Mouse (Mus musculus) testis, adult 2 months (tissue): Measurements from ENCODE around the gene Gipr. TPM values are rescaled to one million over a fixed set of nuclear protein-coding genes. Genes with fewer than 3 reads are reported as not detected.
A peak's percentile ranks its signal among the peaks of the same experiment; 100 is the strongest.

ENCODE experiments used
- H3K27ac ChIP-seq: fragments of 200-500 bp; 2 replicates; pipeline ENCODE4 v1.5.1; 2012; ENCODE audit warnings: low read depth, low read length; ENCODE audit not compliant: control insufficient read depth, insufficient read depth
- H3K27me3 ChIP-seq: fragments of 200-500 bp; 2 replicates; pipeline ENCODE4 v1.6.1; 2012; ENCODE audit warnings: mild to moderate bottlenecking, low read length, moderate library complexity; ENCODE audit not compliant: control insufficient read depth, insufficient read depth
- H3K36me3 ChIP-seq: fragments of 200-500 bp; 2 replicates; pipeline ENCODE4 v1.6.1; 2012; ENCODE audit warnings: mild to moderate bottlenecking, low read length; ENCODE audit not compliant: control insufficient read depth, insufficient read depth
- H3K4me1 ChIP-seq: fragments of 200-500 bp; 2 replicates; pipeline ENCODE4 v1.6.1; 2012; ENCODE audit warnings: low read length; ENCODE audit not compliant: control insufficient read depth, insufficient read depth
- H3K4me3 ChIP-seq: fragments of 200-500 bp; 2 replicates; pipeline ENCODE4 v1.5.1; 2012; ENCODE audit warnings: low read depth, mild to moderate bottlenecking, low read length, moderate library complexity, mixed read lengths; ENCODE audit not compliant: control insufficient read depth
- CTCF ChIP-seq: fragments of 200-500 bp; IDR thresholded peaks from 2 replicates; pipeline ENCODE4 v1.5.1; 2012; ENCODE audit warnings: low read depth, mild to moderate bottlenecking, inconsistent platforms, low read length, moderate library complexity; ENCODE audit not compliant: control insufficient read depth, insufficient read depth, insufficient replicate concordance
- POLR2A ChIP-seq: fragments of 200-500 bp; IDR thresholded peaks from 2 replicates; pipeline ENCODE4 v1.6.1; 2012; ENCODE audit warnings: low read depth, mild to moderate bottlenecking, inconsistent platforms, low read length, moderate library complexity; ENCODE audit not compliant: control insufficient read depth
- polyA plus RNA-seq: library from polyadenylated mRNA; depleted of rRNA; stranded (reverse); fragments of >200 nt; gene quantifications from 2 replicates; pipeline ENCODE4 v1.2.3, GENCODE M21; 2012

Gipr gene
- polyA plus RNA-seq, 1 experiment, result 24.3 TPM

GRCm38 (mm10) chr7:19194676-19195075 lies 28.7 kb upstream of the Gipr start:
- H3K4me1 ChIP-seq, result no peaks in the 10 kb centered on the region; the same call in 1 of the 2 replicates
- H3K27me3 ChIP-seq, result no peaks in the 10 kb centered on the region
- H3K36me3 ChIP-seq, result no peaks in the 10 kb centered on the region
- H3K27ac ChIP-seq, result no peak overlapping the region
- TF ChIP-seq CTCF, result peak; percentile 73; the same call in 1 of the 2 replicates
- no peak for TF ChIP-seq POLR2A
- H3K4me3 ChIP-seq, result no peak overlapping the region

GRCm38 (mm10) chr7:19184758-19185157 lies 18.8 kb upstream of the Gipr start:
- Histone ChIP-seq H3K4me1 (peaks cover 11% of the 10 kb centered on the region), H3K4me3 (no peak overlapping the region), H3K27ac (no peak overlapping the region), H3K36me3 (no peaks in the 10 kb centered on the region), H3K27me3 (no peaks in the 10 kb centered on the region; the same call in 1 of the 2 replicates)
- TF ChIP-seq POLR2A (no peak), CTCF (no peak)

GRCm38 (mm10) chr7:19184250-19184649 lies 18.3 kb upstream of the Gipr start:
- TF ChIP-seq CTCF, result no peak
- no peak for TF ChIP-seq POLR2A
- no peak overlapping the region for H3K27ac ChIP-seq
- H3K4me1 ChIP-seq, result peaks cover 17% of the 10 kb centered on the region
- H3K27me3 ChIP-seq, result peaks cover 3% of the 10 kb centered on the region
- no peaks in the 10 kb centered on the region for H3K36me3 ChIP-seq
- no peak overlapping the region for H3K4me3 ChIP-seq

GRCm38 (mm10) chr7:19180862-19181429 lies 15.0 kb upstream of the Gipr start:
- H3K4me1 ChIP-seq, result peaks cover 41% of the 10 kb centered on the region
- no peaks in the 10 kb centered on the region for H3K36me3 ChIP-seq
- TF ChIP-seq POLR2A (no peak), CTCF (no peak)
- H3K27me3 ChIP-seq, result peaks cover 7% of the 10 kb centered on the region
- H3K27ac ChIP-seq, result no peak overlapping the region
- H3K4me3 ChIP-seq, result peak overlapping the region; percentile 81

GRCm38 (mm10) chr7:19179936-19180335 lies 14.0 kb upstream of the Gipr start:
- Histone ChIP-seq H3K4me3 (peak overlapping the region; percentile 79), H3K27me3 (peaks cover 7% of the 10 kb centered on the region), H3K4me1 (peaks cover 41% of the 10 kb centered on the region), H3K27ac (no peak overlapping the region), H3K36me3 (no peaks in the 10 kb centered on the region)
- TF ChIP-seq POLR2A, result no peak
- TF ChIP-seq CTCF, result no peak

GRCm38 (mm10) chr7:19179173-19179572 lies 13.2 kb upstream of the Gipr start:
- peaks cover 41% of the 10 kb centered on the region for H3K4me1 ChIP-seq
- peaks cover 7% of the 10 kb centered on the region for H3K27me3 ChIP-seq
- H3K4me3 ChIP-seq, result peak overlapping the region; percentile 79
- no peak overlapping the region for H3K27ac ChIP-seq
- no peak for TF ChIP-seq POLR2A
- TF ChIP-seq CTCF, result peak; percentile 51; the same call in 1 of the 2 replicates
- no peaks in the 10 kb centered on the region for H3K36me3 ChIP-seq

- Histone ChIP-seq H3K27ac (no peak overlapping the region), H3K36me3 (no peaks in the 10 kb centered on the region), H3K4me1 (peaks cover 41% of the 10 kb centered on the region), H3K27me3 (peaks cover 7% of the 10 kb centered on the region), H3K4me3 (peak overlapping the region; percentile 84)
- TF ChIP-seq CTCF (peak; percentile 76), POLR2A (no peak)
These were observed 12.6 kb upstream of the Gipr start for GRCm38 (mm10) chr7:19178443-19179092.
